Mouse (Mus musculus): ENCODE results near the gene Klf13. TPM values are rescaled to one million over a fixed set of nuclear protein-coding genes. Genes with fewer than 3 reads are reported as not detected.
A peak's percentile ranks its signal among the peaks of the same experiment; 100 is the strongest.

Gene Klf13
- polyA plus RNA-seq, 1 experiment from 2014 or later: 30.1 TPM

DNA sequence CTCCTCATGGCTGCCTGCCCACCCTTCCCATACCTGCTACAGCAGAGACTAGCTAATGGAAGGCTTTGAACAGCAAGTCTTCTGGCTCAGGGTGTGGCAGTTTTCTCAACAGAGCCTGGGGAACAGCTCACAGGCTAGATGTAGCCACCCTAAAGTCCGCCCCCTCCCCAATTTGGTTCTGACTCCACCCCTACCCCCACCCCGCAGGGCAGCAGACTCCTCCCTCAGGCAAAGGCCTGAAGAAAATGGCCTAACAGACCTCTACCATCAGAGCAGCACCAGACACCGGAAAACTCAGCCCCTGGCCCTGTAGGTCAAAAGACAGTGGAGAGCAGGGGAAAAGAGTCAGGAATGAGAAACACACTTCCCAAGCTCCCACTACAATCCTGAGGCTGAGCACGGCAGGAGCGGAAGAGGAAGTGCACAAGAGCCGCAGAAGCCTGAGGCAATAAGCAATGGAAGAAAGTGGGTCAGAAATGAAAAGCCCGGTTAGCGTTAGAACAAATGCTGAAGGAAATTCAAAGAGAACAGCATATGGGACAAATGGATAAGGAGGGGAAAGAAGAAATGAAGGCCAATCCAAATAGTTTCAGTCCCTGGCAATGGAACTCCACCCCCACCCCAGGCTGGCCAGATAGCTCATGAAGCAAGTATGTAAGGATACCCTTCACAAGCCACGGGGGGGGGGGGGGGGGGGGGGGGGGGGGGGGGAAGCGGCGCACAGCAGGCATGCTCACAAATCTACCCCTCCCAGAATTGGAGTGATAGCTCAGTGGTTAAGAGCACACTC lies 30.0 kb downstream of the Klf13 start:
- Histone ChIP-seq H3K4me1 (ENCODE audit: control insufficient read depth, insufficient read depth, low read length) (peaks cover 26% of the 10 kb centered on the region), H3K9ac (ENCODE audit: low read depth, low read length) (peak overlapping the region; percentile 34; the same call in 1 of the 2 replicates), H3K27me3 (replicated peaks; ENCODE audit: control insufficient read depth, insufficient read depth, low read length) (no peaks in the 10 kb centered on the region), H3K4me3 (ENCODE audit: low read depth, low read length) (no peak overlapping the region), H3K36me3 (ENCODE audit: control insufficient read depth, insufficient read depth, low read length) (no peaks in the 10 kb centered on the region), H3K27ac (replicated peaks; ENCODE audit: low read depth, low read length) (peak overlapping the region; percentile 70), H3K9me3 (ENCODE audit: control insufficient read depth, low read length) (no peaks in the 10 kb centered on the region), H3K4me2 (ENCODE audit: low read depth, low read length) (peak overlapping the region; percentile 31)
- WGBS: 16% methylated on average over 8 of the region's 11 CpGs
- ATAC-seq (ENCODE audit: low read depth) (0 out of 2 replicates have a peak, but pooled peaks have one; percentile 17), DNase-seq (ENCODE audit: low spot score) (no peak)

GRCm38 (mm10) chr7:63907778-63908495 lies 30.8 kb downstream of the Klf13 start:
- Histone ChIP-seq H3K27ac (replicated peaks; ENCODE audit: low read depth, low read length) (peak overlapping the region; percentile 70; the same call in 1 of the 2 replicates), H3K9ac (ENCODE audit: low read depth, low read length) (no peak overlapping the region), H3K27me3 (replicated peaks; ENCODE audit: control insufficient read depth, insufficient read depth, low read length) (no peaks in the 10 kb centered on the region), H3K36me3 (ENCODE audit: control insufficient read depth, insufficient read depth, low read length) (no peaks in the 10 kb centered on the region), H3K4me2 (ENCODE audit: low read depth, low read length) (no peak overlapping the region), H3K4me3 (ENCODE audit: low read depth, low read length) (no peak overlapping the region), H3K4me1 (ENCODE audit: control insufficient read depth, insufficient read depth, low read length) (peaks cover 31% of the 10 kb centered on the region), H3K9me3 (ENCODE audit: control insufficient read depth, low read length) (no peaks in the 10 kb centered on the region)
- 78% methylated on average over 5 of the region's 5 CpGs for WGBS
- DNase-seq (ENCODE audit: low spot score) (no peak), ATAC-seq (ENCODE audit: low read depth) (no peak)

GRCm38 (mm10) chr7:63905642-63906041 lies 33.1 kb downstream of the Klf13 start:
- 72% methylated on average over 5 of the region's 5 CpGs for WGBS
- ATAC-seq (ENCODE audit: low read depth) (no peak), DNase-seq (ENCODE audit: low spot score) (no peak)
- no peak overlapping the region for H3K9ac ChIP-seq (ENCODE audit: low read depth, low read length)
- no peak overlapping the region for H3K27ac ChIP-seq (replicated peaks; ENCODE audit: low read depth, low read length)
- no peak overlapping the region for H3K4me2 ChIP-seq (ENCODE audit: low read depth, low read length)
- H3K9me3 ChIP-seq (ENCODE audit: control insufficient read depth, low read length): no peaks in the 10 kb centered on the region
- H3K4me1 ChIP-seq (ENCODE audit: control insufficient read depth, insufficient read depth, low read length): peaks cover 17% of the 10 kb centered on the region
- H3K36me3 ChIP-seq (ENCODE audit: control insufficient read depth, insufficient read depth, low read length): no peaks in the 10 kb centered on the region
- H3K27me3 ChIP-seq (replicated peaks; ENCODE audit: control insufficient read depth, insufficient read depth, low read length): no peaks in the 10 kb centered on the region
- H3K4me3 ChIP-seq (ENCODE audit: low read depth, low read length): no peak overlapping the region

DNA sequence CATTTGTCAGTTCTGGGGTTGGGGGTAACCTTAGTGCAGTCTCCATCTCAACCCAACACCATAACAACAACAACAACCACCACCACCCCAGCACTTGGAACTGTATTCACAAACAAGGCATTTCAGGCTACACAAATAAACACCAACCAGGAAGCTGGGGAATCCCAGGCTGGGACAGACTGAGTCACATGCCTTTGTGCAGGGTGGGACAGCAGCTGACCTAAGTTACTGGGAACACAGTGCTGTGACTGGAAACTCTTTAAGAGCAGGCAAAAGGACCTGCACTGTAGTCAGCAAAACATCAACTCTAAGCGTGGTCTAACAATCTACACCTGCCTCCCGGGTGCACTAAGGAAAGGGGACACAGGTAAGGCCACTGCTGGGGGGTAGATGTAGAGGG lies 33.5 kb downstream of the Klf13 start:
- WGBS: 88% methylated on average over 2 of the region's 2 CpGs
- Histone ChIP-seq H3K4me1 (ENCODE audit: control insufficient read depth, insufficient read depth, low read length) (peaks cover 17% of the 10 kb centered on the region), H3K27ac (replicated peaks; ENCODE audit: low read depth, low read length) (no peak overlapping the region), H3K4me3 (ENCODE audit: low read depth, low read length) (no peak overlapping the region), H3K9me3 (ENCODE audit: control insufficient read depth, low read length) (no peaks in the 10 kb centered on the region), H3K9ac (ENCODE audit: low read depth, low read length) (no peak overlapping the region), H3K27me3 (replicated peaks; ENCODE audit: control insufficient read depth, insufficient read depth, low read length) (no peaks in the 10 kb centered on the region), H3K36me3 (ENCODE audit: control insufficient read depth, insufficient read depth, low read length) (no peaks in the 10 kb centered on the region), H3K4me2 (ENCODE audit: low read depth, low read length) (no peak overlapping the region)
- DNase-seq (ENCODE audit: low spot score): no peak
- ATAC-seq (ENCODE audit: low read depth): no peak

DNA sequence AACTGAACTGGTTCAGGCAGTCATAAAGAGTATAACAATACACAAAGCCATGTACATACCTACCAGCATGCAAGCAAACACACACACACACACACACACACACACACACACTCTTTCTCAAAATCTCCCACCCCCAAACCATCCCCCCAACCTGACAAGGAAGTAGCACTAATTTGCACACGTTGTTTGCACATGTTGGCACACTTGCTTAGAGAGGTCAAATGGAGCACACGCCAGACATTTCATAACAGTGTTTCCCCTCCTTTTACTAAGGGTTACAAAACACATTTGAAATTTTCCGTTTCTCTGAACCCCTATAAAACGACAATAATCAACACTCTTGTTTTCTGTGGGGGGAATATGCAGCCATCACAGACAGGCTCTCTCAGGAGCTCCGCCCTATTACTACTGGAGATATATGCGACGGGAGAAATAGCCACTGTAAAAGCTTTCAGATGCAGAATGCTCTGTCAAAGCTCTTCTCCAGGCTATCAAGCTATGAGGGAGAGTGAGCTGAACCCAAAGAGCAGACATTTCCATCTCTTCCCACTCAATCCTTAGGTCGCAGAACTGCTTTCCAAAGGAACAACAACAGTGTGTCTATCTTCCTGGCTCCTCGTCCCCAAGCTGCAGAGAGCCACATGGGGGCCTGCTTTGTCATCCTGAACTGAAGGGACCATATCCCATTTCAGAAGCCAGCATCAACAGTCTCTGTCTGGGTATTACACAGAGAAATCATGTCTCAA lies 34.9 kb downstream of the Klf13 start:
- ATAC-seq (ENCODE audit: low read depth) (no peak), DNase-seq (ENCODE audit: low spot score) (no peak)
- Histone ChIP-seq H3K4me1 (ENCODE audit: control insufficient read depth, insufficient read depth, low read length) (peaks cover 17% of the 10 kb centered on the region), H3K4me3 (ENCODE audit: low read depth, low read length) (no peak overlapping the region), H3K9ac (ENCODE audit: low read depth, low read length) (no peak overlapping the region), H3K27me3 (replicated peaks; ENCODE audit: control insufficient read depth, insufficient read depth, low read length) (no peaks in the 10 kb centered on the region), H3K27ac (replicated peaks; ENCODE audit: low read depth, low read length) (no peak overlapping the region), H3K4me2 (ENCODE audit: low read depth, low read length) (no peak overlapping the region), H3K9me3 (ENCODE audit: control insufficient read depth, low read length) (no peaks in the 10 kb centered on the region), H3K36me3 (ENCODE audit: control insufficient read depth, insufficient read depth, low read length) (no peaks in the 10 kb centered on the region)
- 59% methylated on average over 9 of the region's 9 CpGs for WGBS

DNA sequence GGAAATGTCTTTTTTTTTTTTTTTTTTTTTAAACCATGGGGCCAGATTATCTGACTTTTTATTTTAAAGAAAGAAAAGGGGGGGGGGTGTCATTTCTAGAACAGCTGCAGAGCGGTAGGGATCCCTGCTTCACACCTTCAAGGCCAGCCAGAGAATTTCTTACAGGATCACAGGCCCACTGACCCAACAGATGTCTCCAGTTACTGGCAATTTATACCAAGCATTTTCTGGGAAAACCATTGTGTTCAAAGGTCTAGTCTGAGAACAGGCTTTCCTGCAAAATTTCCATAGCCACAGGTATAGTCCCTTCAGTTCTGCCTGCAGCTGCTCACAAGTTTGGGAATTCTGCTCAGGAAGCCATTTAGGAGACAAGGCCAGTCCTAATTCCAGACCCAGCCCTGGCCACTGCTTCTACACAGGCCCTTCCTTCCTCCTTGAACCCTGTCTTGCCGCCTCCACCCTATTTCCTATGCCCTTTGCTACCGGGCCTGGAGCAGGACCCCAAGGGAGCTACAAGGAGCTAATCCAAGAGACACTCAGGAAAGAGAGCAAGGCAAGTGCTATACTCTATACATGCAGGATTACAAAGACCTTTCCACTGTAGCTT lies 36.0 kb downstream of the Klf13 start:
- Histone ChIP-seq H3K27ac (replicated peaks; ENCODE audit: low read depth, low read length) (no peak overlapping the region), H3K4me3 (ENCODE audit: low read depth, low read length) (no peak overlapping the region), H3K9ac (ENCODE audit: low read depth, low read length) (no peak overlapping the region), H3K4me2 (ENCODE audit: low read depth, low read length) (no peak overlapping the region), H3K9me3 (ENCODE audit: control insufficient read depth, low read length) (no peaks in the 10 kb centered on the region), H3K36me3 (ENCODE audit: control insufficient read depth, insufficient read depth, low read length) (no peaks in the 10 kb centered on the region), H3K4me1 (ENCODE audit: control insufficient read depth, insufficient read depth, low read length) (peaks cover 10% of the 10 kb centered on the region), H3K27me3 (replicated peaks; ENCODE audit: control insufficient read depth, insufficient read depth, low read length) (no peaks in the 10 kb centered on the region)
- ATAC-seq (ENCODE audit: low read depth): no peak
- no peak for DNase-seq (ENCODE audit: low spot score)
- whole genome bisulfite sequencing: 34% methylated on average over 3 of the region's 3 CpGs

DNA sequence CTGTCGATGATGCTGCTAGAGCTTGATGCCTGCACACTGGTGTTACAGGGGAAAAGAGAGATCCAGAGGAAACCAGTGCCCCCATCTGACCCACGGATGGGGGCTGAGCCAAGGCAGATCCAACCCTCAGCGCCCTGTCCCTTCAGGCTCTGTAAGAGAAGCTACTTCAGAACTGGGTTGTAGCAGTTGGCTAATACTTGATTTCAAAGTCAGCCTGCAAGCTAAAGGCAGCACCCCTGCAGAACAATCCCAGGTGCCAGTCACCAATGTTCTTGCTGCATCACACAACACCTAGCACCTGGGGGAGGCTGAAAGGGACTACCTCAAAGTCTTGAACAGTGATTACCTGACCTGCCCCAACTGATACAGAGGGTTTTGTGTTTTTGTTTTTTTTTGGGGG lies 36.8 kb downstream of the Klf13 start:
- no peaks in the 10 kb centered on the region for H3K27me3 ChIP-seq (replicated peaks; ENCODE audit: control insufficient read depth, insufficient read depth, low read length)
- peaks cover 17% of the 10 kb centered on the region for H3K4me1 ChIP-seq (ENCODE audit: control insufficient read depth, insufficient read depth, low read length)
- ATAC-seq (ENCODE audit: low read depth) (no peak), DNase-seq (ENCODE audit: low spot score) (no peak)
- no peak overlapping the region for H3K4me3 ChIP-seq (ENCODE audit: low read depth, low read length)
- H3K9me3 ChIP-seq (ENCODE audit: control insufficient read depth, low read length): no peaks in the 10 kb centered on the region
- H3K9ac ChIP-seq (ENCODE audit: low read depth, low read length): no peak overlapping the region
- no peak overlapping the region for H3K4me2 ChIP-seq (ENCODE audit: low read depth, low read length)
- H3K36me3 ChIP-seq (ENCODE audit: control insufficient read depth, insufficient read depth, low read length): no peaks in the 10 kb centered on the region
- 82% methylated on average over 3 of the region's 3 CpGs for WGBS
- no peak overlapping the region for H3K27ac ChIP-seq (replicated peaks; ENCODE audit: low read depth, low read length)

DNA sequence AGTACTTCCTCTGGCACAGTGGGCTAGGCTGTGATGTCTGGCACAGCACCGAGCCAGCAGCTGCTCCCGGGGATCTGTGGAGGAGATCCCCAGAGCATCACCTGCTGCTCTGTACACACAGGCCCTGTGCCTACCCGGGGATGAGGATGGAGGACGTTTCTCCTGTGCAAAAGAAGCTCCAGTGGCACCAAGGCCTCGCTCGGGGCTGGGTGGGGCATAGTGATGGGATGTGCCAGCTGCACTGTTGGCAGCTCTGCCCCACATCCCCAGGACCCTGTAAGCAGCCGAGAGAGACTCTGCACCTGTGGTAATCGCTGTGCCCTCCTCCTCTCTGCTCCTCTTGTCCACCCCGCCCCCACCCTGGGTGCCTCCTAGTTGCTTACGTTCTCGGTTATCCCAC lies 37.4 kb downstream of the Klf13 start:
- Histone ChIP-seq H3K27me3 (replicated peaks; ENCODE audit: control insufficient read depth, insufficient read depth, low read length) (no peaks in the 10 kb centered on the region), H3K4me3 (ENCODE audit: low read depth, low read length) (no peak overlapping the region), H3K4me1 (ENCODE audit: control insufficient read depth, insufficient read depth, low read length) (peaks cover 23% of the 10 kb centered on the region), H3K9me3 (ENCODE audit: control insufficient read depth, low read length) (no peaks in the 10 kb centered on the region), H3K4me2 (ENCODE audit: low read depth, low read length) (no peak overlapping the region), H3K36me3 (ENCODE audit: control insufficient read depth, insufficient read depth, low read length) (no peaks in the 10 kb centered on the region), H3K9ac (ENCODE audit: low read depth, low read length) (no peak overlapping the region), H3K27ac (replicated peaks; ENCODE audit: low read depth, low read length) (no peak overlapping the region)
- 63% methylated on average over 7 of the region's 11 CpGs for WGBS
- ATAC-seq (ENCODE audit: low read depth): no peak
- DNase-seq (ENCODE audit: low spot score): no peak

All from embryonic facial prominence, embryonic 14.5 days (tissue).